Mouse (Mus musculus) layer of hippocampus, adult 8-10 months (tissue): Measurements from ENCODE around the gene Psme2. TPM values are rescaled to one million over a fixed set of nuclear protein-coding genes. Genes with fewer than 3 reads are reported as not detected.

Experiments used
- DNase-seq, 2 experiments: peaks; one replicate each; pipeline ENCODE4 v3.0.0; 2022; ENCODE audit warnings: low spot score in 2 of 2
- total RNA-seq, 4 experiments: library from RNA; stranded (reverse); gene quantifications; 2 replicates each; pipeline ENCODE4 v1.2.4; 2022

Psme2 gene
- total RNA-seq, 4 experiments from 2014 or later: 57.2 to 74.4 (median 69.8) TPM

GRCm38 (mm10) chr14:55596036-55596690, 5.2 kb upstream of the Psme2 start:
- DNase-seq: peak in 1 of 2 experiments; percentile 32

- no peak for DNase-seq
Measured at GRCm38 (mm10) chr14:55592226-55592625, 1.3 kb upstream of the Psme2 start.

GRCm38 (mm10) chr14:55591331-55591891, 498 bp upstream of the Psme2 start, which contains the start of gene Rnf31:
Gene Rnf31 (plus strand): TSS chr14:55591708.
- DNase-seq: peak; percentile 94

- DNase-seq: no peak
Measured at GRCm38 (mm10) chr14:55589771-55590448, 1.0 kb downstream of the Psme2 start.

- no peak for DNase-seq
Measured at GRCm38 (mm10) chr14:55589271-55589670, 1.6 kb downstream of the Psme2 start.

- no peak for DNase-seq
Measured at GRCm38 (mm10) chr14:55586149-55586548, 4.8 kb downstream of the Psme2 start.

GRCm38 (mm10) chr14:55585566-55585960, 5.3 kb downstream of the Psme2 start:
- DNase-seq: no peak

- peak in 1 of 2 experiments; percentile 59 for DNase-seq
Measured at GRCm38 (mm10) chr14:55584702-55585565, 6.0 kb downstream of the Psme2 start, which contains the start of gene Emc9. Gene Emc9 (minus strand): TSS chr14:55585302.

GRCm38 (mm10) chr14:55584303-55584701, 6.6 kb downstream of the Psme2 start:
- DNase-seq: no peak

GRCm38 (mm10) chr14:55581981-55582681, 8.8 kb downstream of the Psme2 start:
- DNase-seq: no peak

- DNase-seq: no peak
Measured at GRCm38 (mm10) chr14:55580731-55581130, 10.2 kb downstream of the Psme2 start.

- no peak for DNase-seq
Measured at GRCm38 (mm10) chr14:55579511-55580496, 11.1 kb downstream of the Psme2 start.

GRCm38 (mm10) chr14:55578668-55579269, 12.1 kb downstream of the Psme2 start:
- peak in 1 of 2 experiments; percentile 36 for DNase-seq

GRCm38 (mm10) chr14:55577871-55578667, 12.8 kb downstream of the Psme2 start, which contains the start of gene Psme1:
Gene Psme1 (plus strand): TSS chr14:55578123.
- peak; percentile 54 to 62 for DNase-seq

- DNase-seq: peak; percentile 52 to 55
Measured at GRCm38 (mm10) chr14:55576376-55576775, 14.5 kb downstream of the Psme2 start.

- no peak for DNase-seq
Measured at GRCm38 (mm10) chr14:55575711-55576110, 15.2 kb downstream of the Psme2 start.

- no peak for DNase-seq
Measured at GRCm38 (mm10) chr14:55575302-55575701, 15.6 kb downstream of the Psme2 start, which contains the start of gene Fitm1. Gene Fitm1 (plus strand): TSS chr14:55575617.

GRCm38 (mm10) chr14:55571760-55572159, 19.2 kb downstream of the Psme2 start:
- DNase-seq: no peak
